Mouse (Mus musculus) left cerebral cortex, postnatal 14 days (tissue): ENCODE results near the gene Olfr729. TPM values are rescaled to one million over a fixed set of nuclear protein-coding genes. Genes with fewer than 3 reads are reported as not detected.

ENCODE experiments used
- DNase-seq, 2 experiments: peaks; one replicate each; pipeline ENCODE4 v3.0.0; 2021 to 2022; ENCODE audit warnings: low spot score in 2 of 2, mixed read lengths in 1 of 2
- intact Hi-C: fragments of 180-260 bp; cut with DNase I; formaldehyde crosslinking; loops from one replicate; pipeline ENCODE4 v1.15.1; 2025
- long read RNA-seq, 2 experiments: library from polyadenylated mRNA; stranded (forward); transcript quantifications; one replicate each; pipeline ENCODE4 v2.0.0; 2021
- total RNA-seq, 2 experiments: library from RNA; stranded (reverse); gene quantifications; 2 replicates each; pipeline ENCODE4 v1.2.3; 2021

Gene Olfr729
- not detected for total RNA-seq
- long read RNA-seq, experiment 1, result 0 reads
- long read RNA-seq, experiment 2, result 0 reads

DNA sequence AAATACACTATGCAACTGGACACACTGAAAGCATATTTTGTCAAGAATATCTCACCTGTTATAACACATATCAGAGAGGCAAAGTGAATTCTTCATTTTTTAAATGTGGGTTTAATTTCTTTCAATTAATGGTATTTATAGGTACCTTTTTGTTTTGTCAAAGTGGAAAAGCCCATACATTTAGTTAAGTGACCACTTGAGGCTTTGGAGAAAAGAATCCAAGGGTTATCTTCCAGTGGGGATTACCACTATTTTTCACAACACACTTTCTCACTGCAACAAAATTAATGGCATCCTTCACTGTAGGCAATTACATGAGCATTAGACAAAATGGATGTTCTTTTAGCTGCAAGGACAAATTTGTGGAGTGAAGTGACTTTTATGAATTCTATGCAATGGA is at the start of gene Olfr729:
Gene Olfr729 (minus strand): TSS at position 101 of the 400 bp plus-strand sequence.
- intact Hi-C loops, result no loop called here
- DNase-seq, result no peak

DNA sequence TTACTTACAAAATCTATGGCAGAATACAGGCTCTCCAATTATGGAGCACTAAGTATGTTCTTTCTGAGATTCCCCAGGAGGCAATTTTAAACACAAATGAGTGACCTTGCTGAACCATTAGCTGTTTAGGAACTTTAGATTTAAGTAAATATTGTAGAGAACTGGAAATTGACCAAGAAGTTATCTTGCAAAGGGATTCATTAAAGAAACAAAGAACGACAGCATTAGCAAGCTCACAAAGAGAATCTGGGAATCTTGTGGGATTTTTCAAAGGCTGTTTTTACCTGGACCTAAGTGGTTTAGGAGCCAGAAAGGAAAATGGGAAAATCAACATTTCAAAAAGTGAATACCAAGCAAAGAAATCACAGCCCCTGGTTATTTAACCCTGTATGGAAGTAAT is 35.4 kb upstream of the Olfr729 start, which contains the start of gene Olfr730:
Gene Olfr730 (minus strand): TSS at position 101 of the 400 bp plus-strand sequence.
- intact Hi-C loops, result no loop called here

DNA sequence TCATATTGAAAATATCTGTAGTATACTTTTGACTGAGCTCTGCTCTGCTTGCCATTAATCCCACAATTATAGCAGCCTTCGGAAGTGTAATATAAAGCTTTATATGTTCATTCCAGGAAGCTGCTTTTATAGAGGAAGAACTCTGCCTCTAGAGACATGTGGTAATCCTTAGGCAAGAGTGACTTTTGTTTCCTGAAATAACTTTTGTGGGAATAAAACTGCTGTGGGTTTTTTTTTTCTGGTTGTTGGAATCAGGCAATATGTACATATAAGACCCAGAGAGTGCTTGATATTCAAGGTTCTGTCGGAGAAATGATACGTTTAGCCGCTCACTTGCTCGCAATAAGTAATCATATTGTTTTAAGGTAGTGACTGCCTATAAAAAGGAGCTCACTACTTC is 10.1 kb downstream of the Olfr729 start, which contains the start of gene Olfr728:
Gene Olfr728 (minus strand): TSS at position 101 of the 400 bp plus-strand sequence.
- no peak for DNase-seq

More for the DNA sequence above, 35.4 kb upstream of the Olfr729 start, which contains the start of gene Olfr730:
- no peak for DNase-seq

DNA sequence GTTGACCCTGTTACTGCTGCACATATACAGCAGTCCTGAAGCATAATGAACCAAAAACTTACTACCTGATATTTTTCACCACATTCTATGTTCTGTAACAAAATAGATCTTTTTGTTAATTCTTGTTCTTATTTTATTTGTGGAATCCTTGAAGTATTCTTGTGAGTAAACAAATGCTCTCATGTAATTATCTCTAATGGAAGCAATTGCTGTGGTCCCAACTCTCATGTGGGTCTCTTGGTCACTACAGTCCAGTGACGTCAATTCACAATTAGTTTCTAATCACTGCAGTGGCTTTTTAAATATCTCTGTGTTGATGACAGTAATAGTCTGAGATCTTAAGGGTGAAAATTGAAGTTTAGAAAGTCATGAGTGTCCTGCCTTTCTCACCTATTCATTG is 29.8 kb downstream of the Olfr729 start, which contains the start of gene Olfr727:
Gene Olfr727 (plus strand): TSS at position 301 of the 400 bp plus-strand sequence.
- intact Hi-C loops, result no loop called here
- DNase-seq, result no peak

More for the DNA sequence above, 10.1 kb downstream of the Olfr729 start, which contains the start of gene Olfr728:
- intact Hi-C loops, result no loop called here

Other genes with a start within 250 kb of the Olfr729 start
- gene Olfr723, start 221.1 kb downstream of the Olfr729 start, total RNA-seq, result not detected
- gene Olfr724, start 189.6 kb downstream of the Olfr729 start, total RNA-seq, result not detected
- not detected for gene Olfr725, start 112.5 kb downstream of the Olfr729 start, total RNA-seq
- not detected for gene Olfr726, start 62.0 kb downstream of the Olfr729 start, total RNA-seq
- not detected for gene Olfr727, start 29.7 kb downstream of the Olfr729 start, total RNA-seq
- not detected for gene Olfr728, start 10.2 kb downstream of the Olfr729 start, total RNA-seq
- not detected for gene Olfr730, start 35.3 kb upstream of the Olfr729 start, total RNA-seq
- not detected for gene Olfr731, start 89.0 kb upstream of the Olfr729 start, total RNA-seq
- not detected for gene Olfr732, start 131.3 kb upstream of the Olfr729 start, total RNA-seq
- gene Olfr733, start 148.6 kb upstream of the Olfr729 start, total RNA-seq, result not detected
- gene Olfr734, start 173.9 kb upstream of the Olfr729 start, total RNA-seq, result not detected
- gene Olfr735, start 196.0 kb upstream of the Olfr729 start, total RNA-seq, result not detected
- gene Tlr11, start 205.0 kb upstream of the Olfr729 start, total RNA-seq, result not detected
- gene Olfr736, start 228.3 kb upstream of the Olfr729 start, total RNA-seq, result not detected